Mouse (Mus musculus) liver, embryonic 12.5 days (tissue): ENCODE measurements around the gene Nlgn1. TPM values are rescaled to one million over a fixed set of nuclear protein-coding genes. Genes with fewer than 3 reads are reported as not detected.

ENCODE experiments used
- ATAC-seq: fragments of 200-750 bp; cut with Nextera tagmentation; 2 replicates; pipeline ENCODE4 v1.8.0; 2017; ENCODE audit warnings: moderate number of reproducible peaks, mild to moderate bottlenecking, moderate library complexity
- H3K27ac ChIP-seq: fragments of 300-500 bp; sonication (generic); 2 replicates; pipeline ENCODE4 v1.5.1; 2016; ENCODE audit warnings: mild to moderate bottlenecking
- H3K27me3 ChIP-seq: fragments of 300-500 bp; sonication (generic); replicated peaks from 2 replicates; pipeline ENCODE4 v1.6.1; 2016; ENCODE audit warnings: mild to moderate bottlenecking, moderate library complexity
- H3K36me3 ChIP-seq: fragments of 300-500 bp; sonication (generic); 2 replicates; pipeline ENCODE4 v1.6.1; 2016; ENCODE audit warnings: mild to moderate bottlenecking, moderate library complexity
- H3K4me1 ChIP-seq: fragments of 300-500 bp; sonication (generic); 2 replicates; pipeline ENCODE4 v1.6.1; 2016
- H3K4me2 ChIP-seq: fragments of 300-500 bp; sonication (generic); 2 replicates; pipeline ENCODE4 v1.6.1; 2016; ENCODE audit warnings: mild to moderate bottlenecking, moderate library complexity
- H3K4me3 ChIP-seq: fragments of 300-500 bp; sonication (generic); 2 replicates; pipeline ENCODE4 v1.5.1; 2016; ENCODE audit warnings: mild to moderate bottlenecking, moderate library complexity
- H3K9ac ChIP-seq: fragments of 300-500 bp; sonication (generic); 2 replicates; pipeline ENCODE4 v1.6.1; 2016; ENCODE audit warnings: mild to moderate bottlenecking, moderate library complexity
- H3K9me3 ChIP-seq: fragments of 300-500 bp; sonication (generic); replicated peaks from 2 replicates; pipeline ENCODE4 v1.6.1; 2016; ENCODE audit warnings: mild to moderate bottlenecking, moderate library complexity
- WGBS: fragments of 180-500 bp; shearing (Covaris S2); methylation state at CpG from one replicate; pipeline ENCODE4 v1.1.7; 2016; ENCODE audit not compliant: insufficient replicate concordance; 5-methylcytosine and 5-hydroxymethylcytosine counted together
- polyA plus RNA-seq: library from polyadenylated mRNA; unstranded; fragments of >200 nt; fragmentation: Nextera tagmentation; extraction: Ambion mirVana; gene quantifications from 2 replicates; pipeline ENCODE4 v1.2.1, GENCODE M21; 2016

Gene Nlgn1
- polyA plus RNA-seq, 1 experiment from 2014 or later: not detected

DNA sequence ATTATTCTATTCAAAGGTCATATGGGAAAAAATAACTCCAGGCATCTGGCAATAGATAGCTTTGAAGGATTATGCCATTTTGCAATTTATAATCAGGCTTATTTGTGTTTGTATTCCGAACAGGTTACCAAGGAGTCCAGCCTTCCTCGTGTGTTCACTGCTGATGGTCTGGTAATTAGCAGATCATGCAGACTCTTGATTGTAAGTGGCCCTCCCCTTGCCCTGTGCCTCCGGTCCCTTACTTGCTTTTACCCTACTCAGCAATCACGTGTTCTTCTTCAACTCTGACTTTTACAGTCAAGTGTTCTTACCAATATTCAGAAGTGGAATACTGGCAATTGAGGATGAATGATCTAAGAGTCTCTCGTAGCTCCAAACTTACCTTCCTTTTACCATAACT lies 309.0 kb downstream of the Nlgn1 start:
- H3K36me3 ChIP-seq: no peaks in the 10 kb centered on the region
- no peak overlapping the region for H3K27ac ChIP-seq
- no peak for ATAC-seq
- H3K9ac ChIP-seq: no peak overlapping the region
- no peaks in the 10 kb centered on the region for H3K27me3 ChIP-seq
- 59% methylated on average over 5 of the region's 5 CpGs for WGBS
- H3K4me1 ChIP-seq: no peaks in the 10 kb centered on the region
- H3K4me2 ChIP-seq: no peak overlapping the region
- no peak overlapping the region for H3K4me3 ChIP-seq
- no peaks in the 10 kb centered on the region for H3K9me3 ChIP-seq

DNA sequence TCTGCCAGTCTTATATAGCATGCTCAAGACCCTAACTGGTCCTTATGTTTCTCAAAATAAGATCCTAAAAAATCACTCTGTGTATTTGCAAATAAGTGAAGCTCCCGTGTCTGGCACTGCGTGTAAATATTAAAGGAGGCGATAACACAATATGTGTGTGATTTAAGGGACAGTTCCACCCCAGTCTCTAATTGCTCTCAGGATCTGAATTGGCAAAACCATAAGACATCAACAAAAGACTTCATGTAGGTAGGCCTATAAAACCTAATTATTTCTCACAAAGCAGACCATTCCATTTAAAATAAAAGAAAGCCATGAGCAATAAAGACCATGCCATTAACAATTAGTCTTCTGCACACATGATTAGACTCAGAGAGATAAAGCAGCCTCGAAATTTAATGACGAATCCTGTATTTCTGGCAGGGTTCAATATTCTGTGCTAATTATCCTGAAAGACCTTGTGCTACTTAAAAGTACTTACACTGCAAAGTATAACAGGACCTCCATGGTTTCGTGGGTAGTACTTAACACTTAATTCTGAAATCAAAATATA lies 310.6 kb downstream of the Nlgn1 start:
- no peak for ATAC-seq
- 63% methylated on average over 6 of the region's 6 CpGs for WGBS
- Histone ChIP-seq H3K9ac (no peak overlapping the region), H3K4me1 (no peaks in the 10 kb centered on the region), H3K9me3 (no peaks in the 10 kb centered on the region), H3K36me3 (no peaks in the 10 kb centered on the region), H3K27me3 (no peaks in the 10 kb centered on the region), H3K4me3 (no peak overlapping the region), H3K4me2 (no peak overlapping the region), H3K27ac (no peak overlapping the region)

DNA sequence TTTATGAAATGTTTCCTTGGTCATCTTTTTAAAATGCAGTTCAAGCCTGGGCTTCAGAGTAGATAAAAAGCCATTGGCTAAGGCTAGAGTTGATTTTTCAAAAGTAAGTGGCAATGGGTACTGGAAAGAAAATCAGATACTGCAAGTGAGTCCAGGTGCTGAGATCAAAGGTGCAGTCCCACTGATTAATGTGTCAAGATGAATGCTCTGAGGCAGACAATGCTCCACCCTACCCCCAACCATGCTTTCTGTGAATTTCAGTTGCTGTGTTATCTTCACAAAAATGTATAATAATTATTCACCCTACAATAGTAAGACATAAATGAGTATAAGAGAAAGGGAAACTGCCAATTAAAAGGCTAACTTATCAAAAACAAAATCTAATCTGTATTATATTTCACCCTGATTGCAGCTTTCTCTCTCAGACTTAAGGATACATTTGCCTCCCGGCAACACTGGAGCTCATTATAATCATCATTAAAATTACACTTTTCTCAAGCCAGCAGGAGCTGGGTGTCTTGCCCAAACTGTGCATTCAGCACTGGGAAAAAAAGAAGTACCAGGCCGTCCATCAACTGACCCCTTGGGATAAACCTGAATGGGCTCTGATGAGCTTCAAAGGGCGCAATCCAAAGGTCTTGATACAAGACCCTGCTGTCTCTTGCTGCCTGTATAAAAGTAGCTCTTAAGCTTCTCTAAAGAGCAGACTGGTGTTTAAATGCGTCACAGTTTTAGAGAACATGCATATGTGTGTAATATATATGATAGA lies 320.8 kb downstream of the Nlgn1 start:
- Histone ChIP-seq H3K4me1 (no peaks in the 10 kb centered on the region), H3K27me3 (no peaks in the 10 kb centered on the region), H3K27ac (no peak overlapping the region), H3K9ac (no peak overlapping the region), H3K4me3 (no peak overlapping the region), H3K36me3 (no peaks in the 10 kb centered on the region), H3K4me2 (no peak overlapping the region), H3K9me3 (no peaks in the 10 kb centered on the region)
- ATAC-seq: no peak
- WGBS: 64% methylated on average over 4 of the region's 4 CpGs

DNA sequence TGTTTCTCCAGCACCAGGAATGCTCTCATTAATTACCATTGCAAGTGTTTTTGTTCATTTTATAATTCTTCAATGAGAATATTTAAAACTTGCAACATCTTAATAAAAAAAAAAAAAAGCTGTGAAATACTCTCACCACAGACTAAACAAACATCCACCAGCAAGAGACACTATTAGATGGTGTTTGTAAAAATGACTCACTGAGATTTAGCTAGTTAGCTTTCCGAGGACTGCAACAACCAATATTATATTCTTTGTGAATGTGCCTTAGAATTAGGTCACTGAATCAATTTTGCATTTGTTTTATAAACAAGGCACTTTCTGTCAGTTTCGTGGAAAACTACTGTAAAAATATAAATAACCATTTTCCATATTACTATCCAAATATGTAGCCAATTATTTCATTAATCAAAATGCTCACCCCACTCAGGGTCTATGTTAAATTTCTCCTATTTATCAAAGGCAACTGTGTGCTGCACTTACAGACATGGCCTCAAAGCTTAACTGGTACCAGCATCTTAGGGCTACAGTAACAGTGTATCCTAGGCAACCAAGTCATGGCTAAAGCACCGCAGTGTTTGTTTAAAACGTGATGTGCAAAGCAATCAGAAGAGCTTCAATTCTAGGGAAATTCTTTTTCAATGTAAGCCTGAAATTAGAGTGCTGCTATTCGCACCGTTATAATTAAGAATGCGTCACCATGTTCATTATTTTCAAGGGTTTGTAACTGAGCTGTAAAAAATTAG lies 329.2 kb downstream of the Nlgn1 start:
- H3K9me3 ChIP-seq: no peaks in the 10 kb centered on the region
- ATAC-seq: no peak
- WGBS: 63% methylated on average over 7 of the region's 7 CpGs

DNA sequence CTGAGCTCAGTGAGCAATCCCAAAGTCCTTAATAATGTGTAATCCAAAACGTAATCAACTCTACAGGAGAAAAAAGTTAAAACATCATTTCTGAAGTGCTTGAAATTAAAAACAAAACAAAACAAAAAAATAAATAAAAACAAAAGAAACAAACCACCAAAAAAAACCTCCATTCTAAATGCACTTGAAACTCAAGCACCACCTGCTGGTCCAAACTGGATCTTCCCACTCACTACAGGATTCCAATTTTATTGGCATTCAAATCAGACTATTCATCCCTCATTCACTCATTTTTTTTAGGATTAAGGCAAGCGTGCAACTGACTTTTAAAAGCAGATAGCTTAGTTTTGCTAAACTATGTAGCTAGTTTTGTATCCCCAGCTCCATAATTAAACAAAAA lies 329.9 kb downstream of the Nlgn1 start:
- Histone ChIP-seq H3K4me2 (no peak overlapping the region), H3K27ac (no peak overlapping the region), H3K27me3 (no peaks in the 10 kb centered on the region), H3K36me3 (no peaks in the 10 kb centered on the region), H3K9me3 (no peaks in the 10 kb centered on the region), H3K4me3 (no peak overlapping the region), H3K4me1 (no peaks in the 10 kb centered on the region), H3K9ac (no peak overlapping the region)
- WGBS: 21% methylated on average over 2 of the region's 2 CpGs
- ATAC-seq: no peak

More for the DNA sequence above, 329.2 kb downstream of the Nlgn1 start:
- Histone ChIP-seq H3K4me1 (no peaks in the 10 kb centered on the region), H3K27ac (no peak overlapping the region), H3K4me2 (no peak overlapping the region), H3K27me3 (no peaks in the 10 kb centered on the region), H3K9ac (no peak overlapping the region), H3K4me3 (no peak overlapping the region), H3K36me3 (no peaks in the 10 kb centered on the region)

DNA sequence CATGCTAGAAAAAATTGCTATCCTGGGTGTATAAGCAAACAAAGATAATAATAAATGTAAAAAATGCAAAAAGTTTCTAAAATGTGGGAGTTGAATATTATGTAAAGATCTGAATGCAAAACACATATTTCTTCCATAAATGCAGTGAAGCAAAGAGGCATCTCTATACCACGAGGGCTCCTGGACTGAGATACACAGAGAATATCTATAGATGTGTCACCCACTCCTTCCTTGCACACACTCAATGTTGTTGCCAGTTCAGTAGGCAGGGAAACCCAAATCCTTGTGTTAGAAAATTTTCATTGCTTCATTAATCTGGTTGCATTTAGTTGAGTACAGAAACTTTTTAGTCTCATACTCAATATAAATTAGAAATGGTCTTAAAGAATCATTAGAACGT lies 364.7 kb downstream of the Nlgn1 start:
- no peak for ATAC-seq
- H3K4me2 ChIP-seq: no peak overlapping the region
- H3K9ac ChIP-seq: no peak overlapping the region
- no peaks in the 10 kb centered on the region for H3K27me3 ChIP-seq
- 62% methylated on average over 2 of the region's 2 CpGs for WGBS
- no peak overlapping the region for H3K4me3 ChIP-seq
- H3K27ac ChIP-seq: no peak overlapping the region
- H3K4me1 ChIP-seq: no peaks in the 10 kb centered on the region
- H3K36me3 ChIP-seq: no peaks in the 10 kb centered on the region
- H3K9me3 ChIP-seq: no peaks in the 10 kb centered on the region

DNA sequence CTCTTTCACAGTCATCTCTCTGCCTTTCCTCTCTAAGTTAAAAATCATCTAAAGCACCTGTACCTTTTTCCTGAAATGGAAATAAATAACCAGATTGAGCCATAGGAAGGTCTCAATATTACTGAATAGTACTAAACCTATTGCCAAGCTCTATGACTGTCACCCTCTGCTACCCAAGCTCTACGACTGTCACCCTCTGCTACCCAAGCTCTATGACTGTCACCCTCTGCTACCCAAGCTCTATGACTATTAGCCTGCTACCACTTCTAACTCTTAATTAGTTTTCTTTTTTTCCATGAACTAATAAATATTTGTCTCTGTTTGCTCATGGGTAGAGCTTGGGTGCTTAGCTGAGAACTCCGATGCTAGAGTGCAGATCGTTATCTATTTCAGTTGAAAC lies 368.0 kb downstream of the Nlgn1 start:
- Histone ChIP-seq H3K36me3 (no peaks in the 10 kb centered on the region), H3K9me3 (no peaks in the 10 kb centered on the region), H3K27ac (no peak overlapping the region), H3K9ac (no peak overlapping the region), H3K27me3 (no peaks in the 10 kb centered on the region), H3K4me3 (no peak overlapping the region), H3K4me2 (no peak overlapping the region), H3K4me1 (no peaks in the 10 kb centered on the region)
- ATAC-seq: no peak
- WGBS: 87% methylated on average over 3 of the region's 3 CpGs

DNA sequence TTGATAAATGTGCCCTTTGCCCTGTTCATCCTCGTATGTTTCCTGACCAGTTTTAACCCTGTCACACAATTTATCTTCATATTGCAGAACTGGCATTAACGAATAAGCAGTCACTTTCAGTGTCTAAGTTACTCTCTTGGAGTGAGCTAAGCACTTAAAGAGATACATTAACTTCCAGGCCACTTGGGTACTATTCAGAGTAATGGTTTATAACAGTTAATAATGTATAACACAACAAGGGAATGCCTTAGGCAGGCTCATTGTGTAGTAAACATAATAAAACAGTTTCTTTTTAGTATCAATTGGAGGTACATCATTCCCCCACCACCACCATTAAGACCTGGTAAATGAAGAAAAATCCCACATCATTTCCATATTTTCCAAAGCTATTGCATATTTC lies 368.7 kb downstream of the Nlgn1 start:
- Histone ChIP-seq H3K9me3 (no peaks in the 10 kb centered on the region), H3K27me3 (no peaks in the 10 kb centered on the region), H3K27ac (no peak overlapping the region), H3K9ac (no peak overlapping the region), H3K4me2 (no peak overlapping the region), H3K4me3 (no peak overlapping the region), H3K4me1 (no peaks in the 10 kb centered on the region), H3K36me3 (no peaks in the 10 kb centered on the region)
- no peak for ATAC-seq
- WGBS: 50% methylated on average over 2 of the region's 2 CpGs

DNA sequence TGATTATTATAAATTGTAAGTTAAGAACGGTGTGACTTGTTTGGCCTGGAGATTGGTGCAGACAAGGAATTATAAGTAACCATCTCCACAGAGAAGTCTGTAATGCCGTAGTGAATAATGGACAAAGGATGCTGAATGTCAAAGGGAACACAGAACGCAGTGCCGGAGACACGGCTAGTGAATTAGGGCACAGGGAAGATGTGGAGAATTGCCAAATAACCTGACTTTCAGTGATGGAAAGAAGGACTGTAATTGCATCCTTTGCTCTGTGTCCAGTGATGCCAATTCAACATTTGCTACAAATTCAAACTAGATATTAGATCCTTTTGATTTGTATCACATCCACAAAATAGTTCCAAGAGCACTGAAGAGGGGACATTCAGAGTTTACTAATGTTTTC lies 415.7 kb downstream of the Nlgn1 start:
- Histone ChIP-seq H3K4me2 (no peak overlapping the region), H3K9ac (no peak overlapping the region), H3K27me3 (no peaks in the 10 kb centered on the region), H3K9me3 (no peaks in the 10 kb centered on the region), H3K36me3 (no peaks in the 10 kb centered on the region), H3K4me1 (no peaks in the 10 kb centered on the region), H3K27ac (no peak overlapping the region), H3K4me3 (no peak overlapping the region)
- no peak for ATAC-seq
- 76% methylated on average over 5 of the region's 5 CpGs for WGBS

DNA sequence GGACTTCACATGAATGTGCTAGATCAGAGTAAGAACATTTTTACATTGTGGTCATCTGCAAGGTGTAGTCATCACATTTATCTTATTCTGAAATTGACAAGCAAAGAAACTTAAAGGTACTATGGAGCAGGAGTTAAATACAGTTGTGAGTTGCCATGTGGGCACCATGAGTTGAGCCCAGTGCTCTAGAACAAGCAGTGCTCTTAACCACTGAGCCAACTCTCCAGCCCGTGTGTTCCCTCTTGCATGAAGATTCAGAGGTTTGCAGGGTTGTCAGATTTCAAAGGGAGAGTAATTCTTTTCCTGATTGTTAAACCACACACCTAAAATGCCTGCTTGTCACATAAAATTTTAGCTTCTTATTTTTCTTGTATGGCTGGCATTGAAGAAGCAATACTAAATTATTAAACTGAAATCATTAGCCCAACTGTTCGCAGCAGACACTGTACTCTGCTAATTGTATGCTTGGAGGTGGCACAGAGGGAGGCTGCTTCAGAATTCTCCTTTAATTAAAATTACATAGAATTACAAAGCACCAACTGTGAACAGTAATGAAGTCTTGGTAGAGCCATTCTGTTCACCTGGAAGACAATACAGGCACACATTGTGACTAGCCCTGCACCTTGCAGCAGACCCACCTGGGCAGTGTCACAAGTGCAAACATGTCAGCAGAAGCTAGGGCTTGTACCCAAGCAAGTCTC lies 417.7 kb downstream of the Nlgn1 start:
- WGBS: 50% methylated on average over 2 of the region's 2 CpGs
- H3K36me3 ChIP-seq: no peaks in the 10 kb centered on the region
- no peak for ATAC-seq

DNA sequence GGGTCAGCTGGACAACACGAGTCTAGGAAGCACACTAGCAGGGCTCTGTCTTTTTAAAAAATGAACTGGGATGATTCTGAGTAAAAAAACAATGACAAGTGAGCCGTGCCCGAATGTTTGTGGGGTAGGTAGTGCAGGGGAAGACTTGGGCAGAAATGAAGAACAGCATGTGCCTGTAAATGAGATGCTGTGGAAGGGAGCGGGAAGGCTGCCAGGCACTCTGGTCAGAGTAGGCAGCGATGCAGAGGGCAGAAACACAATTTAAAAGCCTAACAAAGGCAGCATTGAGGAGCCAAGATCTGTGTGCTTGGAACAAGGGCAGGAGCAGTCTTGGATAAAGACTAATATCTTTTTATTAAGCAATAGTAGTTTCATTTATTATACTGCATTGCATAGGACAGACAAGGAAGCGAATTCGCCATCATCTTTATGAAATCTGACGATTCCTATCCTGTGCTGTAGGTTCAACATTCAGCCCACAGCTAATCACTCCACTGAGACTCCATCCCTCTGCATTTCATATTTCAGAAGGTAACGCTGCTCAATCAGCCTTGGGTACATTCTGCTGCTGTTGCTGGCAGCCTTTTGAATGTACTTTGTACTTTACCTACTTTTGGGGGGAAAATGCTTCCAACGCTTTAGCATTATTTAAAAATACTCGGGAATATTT lies 429.0 kb downstream of the Nlgn1 start:
- no peak overlapping the region for H3K4me2 ChIP-seq
- no peaks in the 10 kb centered on the region for H3K27me3 ChIP-seq
- H3K4me3 ChIP-seq: no peak overlapping the region
- H3K4me1 ChIP-seq: no peaks in the 10 kb centered on the region
- H3K9me3 ChIP-seq: no peaks in the 10 kb centered on the region
- no peak overlapping the region for H3K9ac ChIP-seq
- 68% methylated on average over 11 of the region's 11 CpGs for WGBS
- no peak overlapping the region for H3K27ac ChIP-seq
- no peak for ATAC-seq
- no peaks in the 10 kb centered on the region for H3K36me3 ChIP-seq

More for the DNA sequence above, 417.7 kb downstream of the Nlgn1 start:
- Histone ChIP-seq H3K4me3 (no peak overlapping the region), H3K4me1 (no peaks in the 10 kb centered on the region), H3K4me2 (no peak overlapping the region), H3K9ac (no peak overlapping the region), H3K27me3 (no peaks in the 10 kb centered on the region), H3K27ac (no peak overlapping the region), H3K9me3 (no peaks in the 10 kb centered on the region)

DNA sequence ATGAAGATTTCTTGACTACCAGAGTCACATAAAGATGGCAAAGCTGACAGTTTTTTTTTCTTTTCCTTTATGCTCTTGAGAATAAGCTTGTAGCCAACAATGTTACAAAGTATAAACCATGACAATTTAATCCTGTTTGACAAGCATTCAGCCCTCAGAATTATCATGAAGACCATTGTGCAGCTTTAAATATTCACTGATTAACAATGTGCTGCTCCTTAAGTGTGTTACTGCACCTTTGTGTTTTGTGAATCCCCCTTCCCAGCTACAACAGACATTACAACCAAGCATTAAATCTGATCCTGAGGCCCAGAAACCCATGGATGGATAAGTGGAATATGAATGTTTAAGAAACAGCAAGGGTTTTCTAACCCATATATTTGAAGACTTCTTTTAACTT lies 434.8 kb downstream of the Nlgn1 start:
- no peak overlapping the region for H3K4me3 ChIP-seq
- ATAC-seq: no peak

More for the DNA sequence above, 434.8 kb downstream of the Nlgn1 start:
- no peaks in the 10 kb centered on the region for H3K9me3 ChIP-seq
- H3K4me2 ChIP-seq: no peak overlapping the region
- H3K9ac ChIP-seq: no peak overlapping the region
- no peaks in the 10 kb centered on the region for H3K4me1 ChIP-seq
- no peak overlapping the region for H3K27ac ChIP-seq
- no peaks in the 10 kb centered on the region for H3K27me3 ChIP-seq
- no peaks in the 10 kb centered on the region for H3K36me3 ChIP-seq
